Comparison of ENCODE assay signal across 8 mouse cellular contexts in genomic region chr1:134651268-134651850, GRCm38 (mm10). TPM values are rescaled to one million over a fixed set of nuclear protein-coding genes. Genes with fewer than 3 reads are reported as not detected.
DNase-seq lines count a peak whose midpoint lies in the region; ATAC-seq lines count a peak whose summit lies in the region.

No protein-coding gene starts in this region.

- H3K4me2 ChIP-seq in hindbrain, embryonic 13.5 days, result no peak overlapping the region
- H3K4me2 ChIP-seq in hindbrain, embryonic 11.5 days (replicated peaks; ENCODE audit: low read depth, low read length), result no peak overlapping the region
- H3K4me2 ChIP-seq in stomach, embryonic 15.5 days, result 0 out of 2 replicates have a peak overlapping the region, but pooled peaks have one; percentile 2

- peaks cover 44% of the 10 kb centered on the region for H3K27me3 ChIP-seq in hindbrain, embryonic 13.5 days
- H3K27me3 ChIP-seq in hindbrain, embryonic 11.5 days (ENCODE audit: control insufficient read depth, insufficient read depth, low read length), result peaks cover 25% of the 10 kb centered on the region
- H3K27me3 ChIP-seq in stomach, embryonic 15.5 days (replicated peaks), result peaks cover 23% of the 10 kb centered on the region

- ATAC-seq in hindbrain, embryonic 13.5 days (ENCODE audit: low FRiP score), result no peak
- no peak for ATAC-seq in hindbrain, embryonic 11.5 days (ENCODE audit: low FRiP score)
- no peak for ATAC-seq in stomach, embryonic 15.5 days (ENCODE audit: insufficient read depth, low FRiP score, low read depth)

- DNase-seq in hindbrain, embryonic 11.5 days (ENCODE audit: low spot score), result no peak
- DNase-seq in 3T3-L1 (ENCODE audit: low read depth, low spot score), result peak; percentile 53
- peak; percentile 72 for DNase-seq in cerebellum, adult 9-10 months
- peak; percentile 41 for DNase-seq in kidney, adult 9 months
- no peak for DNase-seq in ovary, postnatal 14 days (ENCODE audit: low spot score)
- DNase-seq in frontal cortex, postnatal 36 days (ENCODE audit: low spot score in 2 of 2), result no peak

- H3K4me1 ChIP-seq in hindbrain, embryonic 13.5 days (replicated peaks), result peaks cover 39% of the 10 kb centered on the region
- peaks cover 4% of the 10 kb centered on the region; the same call in 1 of the 2 replicates for H3K4me1 ChIP-seq in hindbrain, embryonic 11.5 days (replicated peaks; ENCODE audit: control insufficient read depth, insufficient read depth, low read length)
- H3K4me1 ChIP-seq in stomach, embryonic 15.5 days, result peaks cover 19% of the 10 kb centered on the region

- no peaks in the 10 kb centered on the region for H3K9me3 ChIP-seq in hindbrain, embryonic 13.5 days
- H3K9me3 ChIP-seq in hindbrain, embryonic 11.5 days (ENCODE audit: control insufficient read depth, low read length), result no peaks in the 10 kb centered on the region
- H3K9me3 ChIP-seq in stomach, embryonic 15.5 days, result no peaks in the 10 kb centered on the region

- no peak overlapping the region for H3K4me3 ChIP-seq in hindbrain, embryonic 13.5 days
- no peak overlapping the region for H3K4me3 ChIP-seq in hindbrain, embryonic 11.5 days (ENCODE audit: low read depth, low read length)
- no peak overlapping the region for H3K4me3 ChIP-seq in stomach, embryonic 15.5 days (replicated peaks)

- H3K9ac ChIP-seq in hindbrain, embryonic 13.5 days, result no peak overlapping the region
- no peak overlapping the region for H3K9ac ChIP-seq in hindbrain, embryonic 11.5 days (ENCODE audit: low read depth, low read length)
- no peak overlapping the region for H3K9ac ChIP-seq in stomach, embryonic 15.5 days

- no peaks in the 10 kb centered on the region for H3K36me3 ChIP-seq in hindbrain, embryonic 13.5 days
- H3K36me3 ChIP-seq in hindbrain, embryonic 11.5 days (ENCODE audit: control insufficient read depth, insufficient read depth, low read length), result no peaks in the 10 kb centered on the region
- no peaks in the 10 kb centered on the region for H3K36me3 ChIP-seq in stomach, embryonic 15.5 days

- WGBS in hindbrain, embryonic 13.5 days, result 47% methylated on average over 13 of the region's 13 CpGs
- WGBS in hindbrain, embryonic 11.5 days, result 63% methylated on average over 13 of the region's 13 CpGs
- 47% methylated on average over 13 of the region's 13 CpGs for WGBS in stomach, embryonic 15.5 days

- H3K27ac ChIP-seq in hindbrain, embryonic 13.5 days, result peak overlapping the region; percentile 75
- H3K27ac ChIP-seq in hindbrain, embryonic 11.5 days (ENCODE audit: low read depth, low read length), result no peak overlapping the region
- H3K27ac ChIP-seq in stomach, embryonic 15.5 days, result no peak overlapping the region; the same call in 1 of the 2 replicates

RNA-seq across cellular contexts. Expression of gene Syt2, which starts 4.9 kb away (rescaled TPM):
- 3.8 and 8.2 TPM in 2 replicates for polyA plus RNA-seq in hindbrain, embryonic 13.5 days (2015; fragmentation: Nextera tagmentation; extraction: Ambion mirVana)
- polyA plus RNA-seq in hindbrain, embryonic 11.5 days (2014; fragmentation: Nextera tagmentation; extraction: Ambion mirVana), result 3.0 and 4.1 TPM in 2 replicates
- polyA plus RNA-seq in stomach, embryonic 15.5 days (2015; fragmentation: Nextera tagmentation; extraction: Ambion mirVana), result 1.8 and 2.8 TPM in 2 replicates

Comparison
In these comparisons a context has a peak if more than half of its experiments do, and no peak if none do; other contexts are left out.
1. DNase-seq: peak in 3T3-L1 (single experiment), cerebellum, adult 9-10 months (single experiment) and kidney, adult 9 months (single experiment); none in hindbrain, embryonic 11.5 days (single experiment), ovary, postnatal 14 days (single experiment) and frontal cortex, postnatal 36 days (0 of 2).